Mouse (Mus musculus) liver, postnatal 0 days (tissue): ENCODE data around the gene Slc38a8.

Source experiments
- CTCF ChIP-seq: sonication (generic); IDR thresholded peaks from 2 replicates; pipeline ENCODE4 v1.5.1; 2016; ENCODE audit warnings: antibody characterized with exemption, low read depth
- EP300 ChIP-seq: IDR thresholded peaks from 2 replicates; pipeline ENCODE4 v1.6.1; 2016; ENCODE audit warnings: antibody characterized with exemption, low read depth, mild to moderate bottlenecking

GRCm38 (mm10) chr8:119437506-119437905 is 64.0 kb downstream of the Slc38a8 start:
- TF ChIP-seq CTCF = no peak
- TF ChIP-seq EP300 = no peak
